Mouse (Mus musculus) testis, adult 2 months (tissue): ENCODE measurements around the gene Slc1a2.

Experiments used
- CTCF ChIP-seq: fragments of 200-500 bp; IDR thresholded peaks from 2 replicates; pipeline ENCODE4 v1.5.1; 2012; ENCODE audit warnings: low read depth, mild to moderate bottlenecking, inconsistent platforms, low read length, moderate library complexity; ENCODE audit not compliant: control insufficient read depth, insufficient read depth, insufficient replicate concordance
- POLR2A ChIP-seq: fragments of 200-500 bp; IDR thresholded peaks from 2 replicates; pipeline ENCODE4 v1.6.1; 2012; ENCODE audit warnings: low read depth, mild to moderate bottlenecking, inconsistent platforms, low read length, moderate library complexity; ENCODE audit not compliant: control insufficient read depth

GRCm38 (mm10) chr2:102775561-102775960 lies 117.1 kb downstream of the Slc1a2 start:
- TF ChIP-seq POLR2A: no peak
- no peak for TF ChIP-seq CTCF
